Comparison of ENCODE assay signal across 8 mouse cellular contexts in the genomic region with DNA sequence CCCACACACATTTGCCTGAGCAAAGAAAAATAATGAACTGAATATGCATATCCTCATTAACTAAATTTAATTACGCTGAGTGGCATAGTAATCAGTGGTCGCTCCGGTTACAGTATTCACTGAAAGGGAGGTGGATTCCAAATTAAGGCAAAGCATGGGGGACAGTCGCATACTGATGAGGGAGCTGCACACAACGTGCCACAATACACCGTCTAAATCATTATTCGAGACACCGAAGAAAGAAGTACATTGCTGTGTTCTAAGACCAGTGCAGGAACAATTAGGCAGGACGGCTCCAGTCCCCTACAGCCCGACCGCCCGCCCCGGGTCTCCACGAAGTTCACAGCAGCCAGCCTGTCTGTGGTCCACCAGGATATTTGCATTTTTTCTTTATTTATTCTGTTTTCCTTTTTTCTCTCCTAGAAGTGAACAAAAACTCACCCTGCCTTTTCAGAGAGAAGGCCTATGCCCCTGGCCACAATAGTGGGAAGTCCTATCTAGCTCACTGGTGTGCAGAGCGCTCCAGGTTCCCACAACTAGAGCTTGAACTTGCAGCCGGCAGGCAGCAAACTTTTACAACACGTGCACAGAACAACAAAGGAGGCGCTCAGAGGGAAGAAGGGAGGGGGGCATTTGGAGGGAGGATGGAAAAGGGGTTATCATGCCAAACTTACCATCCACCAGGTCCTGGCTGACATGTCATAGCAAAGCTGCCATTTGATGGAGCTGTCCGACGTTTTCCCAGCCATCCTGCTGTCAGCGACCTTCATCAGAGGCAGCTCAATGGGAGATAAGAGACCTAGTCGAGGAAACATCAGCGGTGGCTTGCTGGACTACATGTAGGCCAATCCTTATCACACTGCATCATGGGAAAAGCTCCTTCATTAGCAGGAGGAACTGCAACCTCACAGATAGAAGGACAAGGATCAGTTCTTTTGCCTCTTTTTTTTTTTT. TPM values are rescaled to one million over a fixed set of nuclear protein-coding genes. Genes with fewer than 3 reads are reported as not detected.
A peak's percentile ranks its signal among the peaks of the same experiment; 100 is the strongest.
DNase-seq lines count a peak whose midpoint lies in the region; ATAC-seq and TF ChIP-seq lines count a peak whose summit lies in the region.

A gene (minus strand): TSS at position 910 of the 954 bp plus-strand sequence.

- no peak within 1 kb of the TSS for H3K4me3 ChIP-seq in forebrain, embryonic 11.5 days (ENCODE audit: low read depth, low read length)
- no peak within 1 kb of the TSS for H3K4me3 ChIP-seq in heart, postnatal 0 days (ENCODE audit: low read depth, low read length)
- H3K4me3 ChIP-seq in limb, embryonic 10.5 days, result no peak within 1 kb of the TSS

- H3K9me3 ChIP-seq in forebrain, embryonic 11.5 days (ENCODE audit: control insufficient read depth, low read length), result no peaks in the 10 kb centered on the region
- no peaks in the 10 kb centered on the region for H3K9me3 ChIP-seq in heart, postnatal 0 days (replicated peaks; ENCODE audit: control insufficient read depth, low read length)
- H3K9me3 ChIP-seq in limb, embryonic 10.5 days (replicated peaks), result no peaks in the 10 kb centered on the region

- no peak for DNase-seq in thymus, postnatal 0 days (ENCODE audit: low spot score)
- DNase-seq in thymus, postnatal 4 days, result no peak
- DNase-seq in forebrain, embryonic 11.5 days (ENCODE audit: low spot score), result peak; percentile 81
- peak; percentile 65 for DNase-seq in heart, postnatal 0 days (ENCODE audit: low spot score)
- DNase-seq in limb, embryonic 10.5 days (ENCODE audit: low spot score), result no peak
- no peak for DNase-seq in frontal cortex, postnatal 25 days (ENCODE audit: low spot score in 2 of 2)
- no peak for DNase-seq in ovary, postnatal 14 days (ENCODE audit: low spot score)

- H3K27me3 ChIP-seq in forebrain, embryonic 11.5 days (ENCODE audit: control insufficient read depth, insufficient read depth, low read length), result no peaks in the 10 kb centered on the region; the same call in 1 of the 2 replicates
- H3K27me3 ChIP-seq in heart, postnatal 0 days (ENCODE audit: control insufficient read depth, insufficient read depth, low read length), result no peaks in the 10 kb centered on the region
- peaks cover 16% of the 10 kb centered on the region for H3K27me3 ChIP-seq in limb, embryonic 10.5 days (ENCODE audit: low read depth, poor library complexity, severe bottlenecking)

- peak within 1 kb of the TSS; percentile 58 for H3K27ac ChIP-seq in forebrain, embryonic 11.5 days (ENCODE audit: low read depth, low read length)
- peak within 1 kb of the TSS; percentile 58 for H3K27ac ChIP-seq in heart, postnatal 0 days (ENCODE audit: low read depth)
- peak within 1 kb of the TSS; percentile 74 for H3K27ac ChIP-seq in limb, embryonic 10.5 days

- H3K36me3 ChIP-seq in forebrain, embryonic 11.5 days (ENCODE audit: control insufficient read depth, insufficient read depth, low read length), result no peaks in the 10 kb centered on the region
- no peaks in the 10 kb centered on the region for H3K36me3 ChIP-seq in heart, postnatal 0 days (replicated peaks; ENCODE audit: control insufficient read depth, insufficient read depth, low read length)
- no peaks in the 10 kb centered on the region for H3K36me3 ChIP-seq in limb, embryonic 10.5 days

- peak; percentile 90 for ATAC-seq in forebrain, embryonic 11.5 days (replicated peaks; ENCODE audit: low FRiP score)
- peak; percentile 45 for ATAC-seq in heart, postnatal 0 days (ENCODE audit: insufficient read depth, low read depth)
- ATAC-seq in erythroid progenitor cell, adult 5-6 weeks (replicated peaks; ENCODE audit: low FRiP score, poor library complexity, severe bottlenecking), result no peak

- peaks cover 18% of the 10 kb centered on the region for H3K4me1 ChIP-seq in forebrain, embryonic 11.5 days (replicated peaks; ENCODE audit: control insufficient read depth, insufficient read depth, low read length)
- H3K4me1 ChIP-seq in heart, postnatal 0 days (ENCODE audit: control insufficient read depth, insufficient read depth), result peaks cover 29% of the 10 kb centered on the region; the same call in 1 of the 2 replicates
- H3K4me1 ChIP-seq in limb, embryonic 10.5 days, result peaks cover 61% of the 10 kb centered on the region

- H3K4me2 ChIP-seq in forebrain, embryonic 11.5 days (ENCODE audit: low read depth, low read length, severe bottlenecking), result peak within 1 kb of the TSS; percentile 41; the same call in 1 of the 2 replicates
- no peak within 1 kb of the TSS for H3K4me2 ChIP-seq in heart, postnatal 0 days (ENCODE audit: low read depth, low read length)

- peak within 1 kb of the TSS; percentile 14; the same call in 1 of the 2 replicates for H3K9ac ChIP-seq in forebrain, embryonic 11.5 days (ENCODE audit: low read length)
- no peak within 1 kb of the TSS for H3K9ac ChIP-seq in heart, postnatal 0 days (replicated peaks; ENCODE audit: low read depth, low read length)

- TF ChIP-seq EP300 in heart, postnatal 0 days (IDR thresholded peaks at IDR 0.05; ENCODE audit: low read depth), result peak; percentile 58; the same call in 1 of the 2 replicates

- WGBS in forebrain, embryonic 11.5 days, result 30% methylated on average over 23 of the region's 23 CpGs
- 50% methylated on average over 23 of the region's 23 CpGs for WGBS in heart, postnatal 0 days
- 69% methylated on average over 23 of the region's 23 CpGs for WGBS in limb, embryonic 10.5 days

- TF ChIP-seq CTCF in heart, postnatal 0 days (IDR thresholded peaks at IDR 0.05; ENCODE audit: low read depth), result no peak

RNA-seq across cellular contexts. Expression of the gene that starts here (rescaled TPM):
- polyA plus RNA-seq in thymus, postnatal 0 days (2015; fragmentation: Nextera tagmentation; extraction: Ambion mirVana), result 6.9 and 10.4 TPM in 2 replicates
- 49.7 and 58.4 TPM in 2 replicates for polyA plus RNA-seq in forebrain, embryonic 11.5 days (2014; fragmentation: Nextera tagmentation; extraction: Ambion mirVana)
- total RNA-seq in heart, postnatal 0 days (2014; rRNA removed; ENCODE audit: low replicate concordance), result 74.4 and 82.0 TPM in 2 replicates
- 43.1 and 44.0 TPM in 2 replicates for polyA plus RNA-seq in heart, postnatal 0 days (2015; fragmentation: Nextera tagmentation; extraction: Ambion mirVana)
- 13.5 and 23.4 TPM in 2 replicates for polyA plus RNA-seq in limb, embryonic 10.5 days (2016; fragmentation: Nextera tagmentation; extraction: Ambion mirVana)
- 1.3 TPM in 1 of 2 replicates, not detected in the other for total RNA-seq in erythroid progenitor cell, adult 5-6 weeks (2015; ENCODE audit: low replicate concordance)
- total RNA-seq in erythroid progenitor cell, adult 5-6 weeks (2017; ENCODE audit: low replicate concordance), result not detected in 2 replicates

Comparison
In these comparisons a context has a peak if more than half of its experiments do, and no peak if none do; other contexts are left out.
1. RNA of the gene that starts here (total RNA-seq): 74.4 to 82.0 TPM in heart, postnatal 0 days; 1.3 TPM in erythroid progenitor cell, adult 5-6 weeks; every median in the first group is over 10 times any median in the second.
2. DNase-seq: peak in forebrain, embryonic 11.5 days (single experiment) and heart, postnatal 0 days (single experiment); none in thymus, postnatal 0 days (single experiment), thymus, postnatal 4 days (single experiment), limb, embryonic 10.5 days (single experiment), frontal cortex, postnatal 25 days (0 of 2) and ovary, postnatal 14 days (single experiment).
3. Peak in every context shown above with its lines, with median percentiles within 50 percentile points of each other: H3K27ac ChIP-seq.